Mouse (Mus musculus) neural tube, embryonic 14.5 days (tissue): ENCODE results near the gene Olfr704. TPM values are rescaled to one million over a fixed set of nuclear protein-coding genes. Genes with fewer than 3 reads are reported as not detected.

Experiments
- ATAC-seq: fragments of 200-750 bp; cut with Nextera tagmentation; 2 replicates; pipeline ENCODE4 v1.8.0; 2017; ENCODE audit warnings: low read depth, mild to moderate bottlenecking, moderate TSS enrichment, moderate library complexity
- H3K27ac ChIP-seq: fragments of 300-500 bp; sonication (generic); 2 replicates; pipeline ENCODE4 v1.5.1; 2014; ENCODE audit warnings: low read depth, mild to moderate bottlenecking, control low read depth, low read length, moderate library complexity, mixed read lengths
- H3K27me3 ChIP-seq: fragments of 300-500 bp; sonication (generic); 2 replicates; pipeline ENCODE4 v1.6.1; 2014; ENCODE audit warnings: low read length; ENCODE audit not compliant: control insufficient read depth, insufficient read depth
- H3K36me3 ChIP-seq: fragments of 300-500 bp; sonication (generic); 2 replicates; pipeline ENCODE4 v1.6.1; 2014; ENCODE audit warnings: low read length, mixed read lengths; ENCODE audit not compliant: control insufficient read depth, insufficient read depth
- H3K4me1 ChIP-seq: fragments of 300-500 bp; sonication (generic); 2 replicates; pipeline ENCODE4 v1.6.1; 2014; ENCODE audit warnings: low read length; ENCODE audit not compliant: control insufficient read depth, insufficient read depth
- H3K4me2 ChIP-seq: fragments of 300-500 bp; sonication (generic); 2 replicates; pipeline ENCODE4 v1.6.1; 2014; ENCODE audit warnings: mild to moderate bottlenecking, low read depth, low read length, control low read depth
- H3K4me3 ChIP-seq: fragments of 300-500 bp; sonication (generic); 2 replicates; pipeline ENCODE4 v1.5.1; 2014; ENCODE audit warnings: low read depth, low read length, control low read depth, mixed read lengths
- H3K9ac ChIP-seq: fragments of 300-500 bp; sonication (generic); replicated peaks from 2 replicates; pipeline ENCODE4 v1.6.1; 2014; ENCODE audit warnings: low read depth, mild to moderate bottlenecking, control low read depth, low read length, mixed read lengths
- H3K9me3 ChIP-seq: fragments of 300-500 bp; sonication (generic); 2 replicates; pipeline ENCODE4 v1.6.1; 2016; ENCODE audit warnings: low read length; ENCODE audit not compliant: control insufficient read depth
- WGBS: fragments of 180-500 bp; shearing (Covaris S2); extraction: QIAGEN DNeasy Blood & Tissue Kit; methylation state at CpG from one replicate; pipeline ENCODE4 v1.1.7; 2014; 5-methylcytosine and 5-hydroxymethylcytosine counted together
- polyA plus RNA-seq: library from polyadenylated mRNA; unstranded; fragments of >200 nt; fragmentation: Nextera tagmentation; extraction: Ambion mirVana; gene quantifications from 2 replicates; pipeline ENCODE4 v1.2.1, GENCODE M21; 2014

The Olfr704 gene
- polyA plus RNA-seq, 1 experiment from 2014 or later = not detected

GRCm38 (mm10) chr7:106907676-106908075 is 44.7 kb downstream of the Olfr704 start, which contains the start of gene Olfr1532-ps1:
Gene Olfr1532-ps1 (plus strand): TSS chr7:106908001.
- no peaks in the 10 kb centered on the region for H3K9me3 ChIP-seq
- no peaks in the 10 kb centered on the region for H3K4me1 ChIP-seq
- no peak for ATAC-seq
- no peak within 1 kb of the TSS for H3K9ac ChIP-seq
- no peak within 1 kb of the TSS for H3K27ac ChIP-seq
- H3K4me2 ChIP-seq = no peak within 1 kb of the TSS
- H3K4me3 ChIP-seq = no peak within 1 kb of the TSS
- no peaks in the 10 kb centered on the region for H3K36me3 ChIP-seq
- WGBS = 71% methylated on average over 2 of the region's 2 CpGs
- H3K27me3 ChIP-seq = no peaks in the 10 kb centered on the region

Other genes starting within 250 kb of the Olfr704 start
- gene Olfr693, start 182.6 kb upstream of the Olfr704 start, polyA plus RNA-seq = not detected in 2 replicates
- gene Olfr694, start 171.4 kb upstream of the Olfr704 start, polyA plus RNA-seq = not detected in 2 replicates
- not detected in 2 replicates for gene Olfr695, start 146.8 kb upstream of the Olfr704 start, polyA plus RNA-seq
- gene Olfr697, start 120.7 kb upstream of the Olfr704 start, polyA plus RNA-seq = not detected in 2 replicates
- gene Olfr698, start 107.8 kb upstream of the Olfr704 start, polyA plus RNA-seq = not detected in 2 replicates
- not detected in 2 replicates for gene Olfr699, start 70.0 kb upstream of the Olfr704 start, polyA plus RNA-seq
- gene Olfr700, start 54.4 kb upstream of the Olfr704 start, polyA plus RNA-seq = not detected in 2 replicates
- gene Olfr701, start 49.1 kb upstream of the Olfr704 start, polyA plus RNA-seq = not detected in 2 replicates
- gene Olfr702, start 29.3 kb upstream of the Olfr704 start, polyA plus RNA-seq = not detected in 2 replicates
- not detected in 2 replicates for gene Olfr703, start 19.8 kb upstream of the Olfr704 start, polyA plus RNA-seq
- not detected in 2 replicates for gene Olfr705, start 13.7 kb downstream of the Olfr704 start, polyA plus RNA-seq
- gene Olfr706, start 25.0 kb downstream of the Olfr704 start, polyA plus RNA-seq = not detected in 2 replicates
- not detected in 2 replicates for gene Olfr707, start 38.1 kb downstream of the Olfr704 start, polyA plus RNA-seq
- gene Olfr1532-ps1, start 44.8 kb downstream of the Olfr704 start, polyA plus RNA-seq = not detected in 2 replicates
- gene Olfr709-ps1, start 69.0 kb downstream of the Olfr704 start, polyA plus RNA-seq = not detected in 2 replicates
- gene Olfr710, start 85.1 kb downstream of the Olfr704 start, polyA plus RNA-seq = not detected in 2 replicates
- gene Olfr6, start 100.8 kb downstream of the Olfr704 start, polyA plus RNA-seq = not detected in 2 replicates
- gene Olfr711, start 112.3 kb downstream of the Olfr704 start, polyA plus RNA-seq = not detected in 2 replicates
- gene Olfr2, start 142.9 kb downstream of the Olfr704 start, polyA plus RNA-seq = not detected in 2 replicates
- gene Olfr713, start 168.0 kb downstream of the Olfr704 start, polyA plus RNA-seq = not detected in 2 replicates
- gene Olfr714, start 207.8 kb downstream of the Olfr704 start, polyA plus RNA-seq = not detected in 2 replicates
- gene Olfr17, start 230.0 kb downstream of the Olfr704 start, polyA plus RNA-seq = not detected in 2 replicates
- not detected in 2 replicates for gene Olfr715b, start 247.2 kb downstream of the Olfr704 start, polyA plus RNA-seq